Mouse (Mus musculus) embryonic stem cell, embryonic (primary cell): ENCODE results near the gene Dennd4a.

Source experiments
- CTCF ChIA-PET, 4 experiments: fragments of 300-600 bp in 2 of 4; fragments of 350-600 bp in 2 of 4; sonication (Branson Sonifier 250); formaldehyde crosslinking; loops; one replicate each; lab custom pipeline; 2022; ENCODE audit warnings: inconsistent platforms in 2 of 4; lab: Charles Lee
- POLR2A ChIA-PET, 4 experiments: fragments of 300-600 bp in 2 of 4; fragments of 350-600 bp in 2 of 4; sonication (Branson Sonifier 250); formaldehyde crosslinking; loops; one replicate each; lab custom pipeline; 2022; ENCODE audit warnings: antibody characterized with exemption in 4 of 4, inconsistent platforms in 1 of 4; lab: Charles Lee

Gene Dennd4a

DNA sequence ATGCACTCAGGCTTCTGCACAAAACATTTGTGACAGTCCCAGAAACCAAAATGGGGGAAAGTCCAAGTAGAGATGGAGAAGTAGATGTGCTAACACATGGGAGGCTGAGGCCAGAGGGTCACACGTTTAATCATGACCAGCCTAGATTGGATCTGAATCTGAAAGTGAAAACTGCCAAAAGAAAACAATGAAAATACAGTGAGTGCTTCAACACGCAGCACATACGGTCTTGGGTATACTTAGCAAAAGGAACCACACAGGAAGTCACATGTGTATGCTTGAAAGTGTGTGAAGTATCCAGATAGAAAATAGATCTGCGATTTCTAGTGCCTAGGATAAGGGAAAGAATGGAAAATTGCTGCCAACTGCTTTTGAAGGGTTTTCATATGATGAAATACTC lies 103.5 kb downstream of the Dennd4a start:
- CTCF ChIA-PET, result no interaction called here
- POLR2A ChIA-PET, result no interaction called here

GRCm38 (mm10) chr9:64918560-64918959 lies 107.4 kb downstream of the Dennd4a start:
- ChIA-PET CTCF (interaction anchor here in 1 of 4 experiments (1.5 kb wide), 1 partner anchor 15 kb away, joined by 3 read pairs; no protein-coding TSS in a partner anchor), POLR2A (interaction anchor here in 3 of 4 experiments (0.6 to 2.9 kb wide), 18 partner anchors 9 to 637 kb away, joined by 3 to 9 read pairs (median 3); partner anchors contain the start of genes Dennd4a (in 1 of the 3) and Tipin (in 1 of the 3))

- POLR2A ChIA-PET, result interaction anchor here in 1 of 4 experiments (1.1 kb wide), 2 partner anchors 26 to 38 kb away, joined by 3 to 4 read pairs; partner anchors contain the start of gene Slc24a1
- CTCF ChIA-PET, result interaction anchor here in 1 of 4 experiments (1.3 kb wide), 1 partner anchor 22 kb away, joined by 3 read pairs; no protein-coding TSS in a partner anchor
Measured at GRCm38 (mm10) chr9:64925771-64926170, 114.6 kb downstream of the Dennd4a start.

GRCm38 (mm10) chr9:64926201-64926991 lies 115.3 kb downstream of the Dennd4a start:
- POLR2A ChIA-PET, result interaction anchor here in 2 of 4 experiments (0.7 to 1.1 kb wide), 3 partner anchors 22 to 37 kb away, joined by 3 to 4 read pairs (median 3); partner anchors contain the start of gene Slc24a1 (in 1 of the 2)
- CTCF ChIA-PET, result interaction anchor here in 1 of 4 experiments (1.3 kb wide), 1 partner anchor 23 kb away, joined by 3 read pairs; no protein-coding TSS in a partner anchor

GRCm38 (mm10) chr9:64930256-64930655 lies 119.1 kb downstream of the Dennd4a start:
- ChIA-PET CTCF (interaction anchor here in 2 of 4 experiments (0.6 to 1.1 kb wide), 2 partner anchors 22 to 49 kb away, joined by 3 read pairs; no protein-coding TSS in a partner anchor), POLR2A (interaction anchor here in 2 of 4 experiments (1.1 kb wide), 2 partner anchors 36 to 649 kb away, joined by 3 read pairs; partner anchors contain the start of gene Tipin (in 1 of the 2))

GRCm38 (mm10) chr9:64931751-64932610 lies 120.8 kb downstream of the Dennd4a start:
- ChIA-PET CTCF (interaction anchor here in 3 of 4 experiments (0.6 to 1.8 kb wide), 6 partner anchors 11 to 646 kb away, joined by 3 to 10 read pairs (median 4); no protein-coding TSS in a partner anchor), POLR2A (interaction anchor here in 2 of 4 experiments (0.6 to 1.5 kb wide), 6 partner anchors 12 to 651 kb away, joined by 3 to 9 read pairs (median 3); partner anchors contain the start of gene Tipin (in 1 of the 2))

DNA sequence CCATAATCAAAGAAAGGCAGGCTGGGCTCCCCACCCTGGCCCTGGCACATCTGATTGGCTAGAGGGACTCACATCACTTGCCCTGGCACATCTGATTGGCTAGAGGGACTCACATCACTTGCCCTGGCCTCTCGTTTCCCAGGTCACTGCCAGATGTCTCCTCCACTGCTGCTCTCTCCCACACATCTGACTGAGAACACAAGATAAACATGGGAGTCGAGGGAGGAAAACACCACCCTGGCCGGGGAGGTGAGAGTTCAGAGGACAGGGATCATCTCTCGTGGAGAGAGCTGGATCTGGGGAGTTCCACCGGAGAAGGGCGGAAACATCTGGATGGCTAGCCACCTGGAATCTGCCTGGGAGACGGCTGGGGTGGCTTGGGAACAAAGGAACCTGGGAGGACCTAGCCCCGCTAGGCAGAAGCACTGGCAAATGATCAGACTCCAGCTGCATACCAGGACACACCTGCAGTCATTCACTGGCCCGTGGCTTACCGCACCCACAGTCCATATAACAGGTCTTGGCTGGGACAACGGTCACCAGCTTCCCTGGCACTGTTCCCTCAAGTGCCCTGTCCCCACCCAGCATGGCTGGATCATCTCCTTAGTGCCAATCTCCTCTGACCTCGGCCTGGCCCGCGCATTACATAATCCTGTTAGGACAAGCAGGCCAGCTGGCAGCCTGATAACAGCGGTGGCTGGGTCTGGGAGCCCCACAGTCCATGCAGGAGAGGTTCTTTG lies 123.0 kb downstream of the Dennd4a start:
- POLR2A ChIA-PET, result interaction anchor here (0.5 to 1.5 kb wide), 10 partner anchors 10 to 667 kb away, joined by 3 to 4 read pairs (median 3); partner anchors contain the start of gene Hacd3 (in 1 of the 4)
- CTCF ChIA-PET, result interaction anchor here in 3 of 4 experiments (0.5 to 1.4 kb wide), 7 partner anchors 30 to 1055 kb away, joined by 3 to 5 read pairs (median 3); no protein-coding TSS in a partner anchor

GRCm38 (mm10) chr9:64936508-64936907 lies 125.4 kb downstream of the Dennd4a start:
- ChIA-PET CTCF (interaction anchor here in 2 of 4 experiments (1.3 to 1.5 kb wide), 2 partner anchors 96 to 192 kb away, joined by 3 read pairs; no protein-coding TSS in a partner anchor), POLR2A (interaction anchor here in 2 of 4 experiments (0.6 to 1.5 kb wide), 4 partner anchors 11 to 25 kb away, joined by 3 to 5 read pairs (median 4); partner anchors contain the start of gene Slc24a1 (in 1 of the 2))

DNA sequence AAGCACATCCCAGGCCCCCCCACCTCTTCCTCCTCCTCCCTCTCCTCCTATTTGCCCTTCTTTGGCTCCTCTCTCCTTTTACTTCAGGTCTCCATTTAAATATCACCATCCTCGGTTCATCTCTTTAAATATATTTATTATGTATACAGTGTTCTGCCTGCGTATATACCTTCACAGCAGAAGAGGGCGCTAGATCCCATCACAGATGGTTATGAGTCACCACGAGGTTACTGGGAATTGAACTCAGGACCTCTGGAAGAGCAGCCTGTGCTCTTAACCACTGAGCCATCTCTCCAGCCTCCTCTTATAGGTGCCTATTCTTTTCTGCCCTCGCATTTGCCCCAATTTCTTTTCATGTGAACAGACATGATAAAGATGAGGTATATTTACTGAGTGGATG lies 126.4 kb downstream of the Dennd4a start:
- POLR2A ChIA-PET, result no interaction called here
- CTCF ChIA-PET, result interaction anchor here in 2 of 4 experiments (0.6 to 0.9 kb wide), 2 partner anchors 56 to 180 kb away, joined by 3 read pairs; no protein-coding TSS in a partner anchor

DNA sequence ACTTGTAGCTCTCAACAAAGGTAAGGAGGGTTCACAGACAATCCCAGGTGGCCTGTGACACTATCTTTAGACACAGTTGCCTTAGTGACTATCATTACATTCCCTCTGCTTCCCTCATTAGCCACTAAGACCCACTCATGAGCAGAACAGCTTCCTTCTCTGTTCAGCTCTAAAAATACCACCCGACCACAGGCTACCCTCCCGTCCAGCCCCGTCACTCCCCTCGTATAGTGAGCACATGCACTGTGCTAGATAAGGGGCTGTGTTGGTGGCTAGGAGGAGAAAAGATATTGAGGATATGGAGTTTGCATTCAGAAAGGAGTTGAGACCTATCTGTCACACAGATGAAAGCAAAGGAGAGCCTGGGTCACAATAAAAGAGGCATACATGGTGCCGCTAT lies 127.4 kb downstream of the Dennd4a start:
- ChIA-PET POLR2A (interaction anchor here in 2 of 4 experiments (0.7 to 1.0 kb wide), 3 partner anchors 9 to 16 kb away, joined by 3 read pairs; no protein-coding TSS in a partner anchor), CTCF (interaction anchor here in 1 of 4 experiments (0.8 to 1.3 kb wide), 2 partner anchors 21 to 185 kb away, joined by 3 to 4 read pairs; no protein-coding TSS in a partner anchor)

DNA sequence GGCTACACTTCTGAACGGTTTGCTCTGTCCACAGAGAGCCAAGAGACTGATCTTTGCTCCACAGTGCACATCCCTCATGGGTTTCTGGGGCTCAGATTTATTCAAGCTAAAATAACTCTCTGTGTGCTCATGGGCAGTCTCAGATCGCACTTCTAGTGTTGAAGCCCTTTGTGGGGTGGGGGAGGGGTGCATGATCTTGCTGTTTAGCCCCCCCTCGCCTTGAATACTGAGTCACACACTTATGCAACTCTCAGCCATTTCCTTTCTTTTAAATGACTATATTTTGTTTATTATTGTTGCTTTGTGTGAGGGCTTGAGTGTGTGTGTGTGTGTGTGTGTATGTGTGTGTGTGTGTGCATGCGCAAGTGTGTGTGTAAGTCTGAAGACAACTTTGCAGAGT lies 128.1 kb downstream of the Dennd4a start:
- ChIA-PET POLR2A (interaction anchor here in 1 of 4 experiments (0.7 kb wide), 1 partner anchor 15 kb away, joined by 3 read pairs; no protein-coding TSS in a partner anchor), CTCF (interaction anchor here in 1 of 4 experiments (0.6 to 1.3 kb wide), 2 partner anchors 20 to 275 kb away, joined by 4 to 5 read pairs; no protein-coding TSS in a partner anchor)

GRCm38 (mm10) chr9:64939790-64940189 lies 128.7 kb downstream of the Dennd4a start:
- ChIA-PET CTCF (interaction anchor here in 1 of 4 experiments (1.3 kb wide), 1 partner anchor 20 kb away, joined by 4 read pairs; no protein-coding TSS in a partner anchor), POLR2A (no interaction called here)

DNA sequence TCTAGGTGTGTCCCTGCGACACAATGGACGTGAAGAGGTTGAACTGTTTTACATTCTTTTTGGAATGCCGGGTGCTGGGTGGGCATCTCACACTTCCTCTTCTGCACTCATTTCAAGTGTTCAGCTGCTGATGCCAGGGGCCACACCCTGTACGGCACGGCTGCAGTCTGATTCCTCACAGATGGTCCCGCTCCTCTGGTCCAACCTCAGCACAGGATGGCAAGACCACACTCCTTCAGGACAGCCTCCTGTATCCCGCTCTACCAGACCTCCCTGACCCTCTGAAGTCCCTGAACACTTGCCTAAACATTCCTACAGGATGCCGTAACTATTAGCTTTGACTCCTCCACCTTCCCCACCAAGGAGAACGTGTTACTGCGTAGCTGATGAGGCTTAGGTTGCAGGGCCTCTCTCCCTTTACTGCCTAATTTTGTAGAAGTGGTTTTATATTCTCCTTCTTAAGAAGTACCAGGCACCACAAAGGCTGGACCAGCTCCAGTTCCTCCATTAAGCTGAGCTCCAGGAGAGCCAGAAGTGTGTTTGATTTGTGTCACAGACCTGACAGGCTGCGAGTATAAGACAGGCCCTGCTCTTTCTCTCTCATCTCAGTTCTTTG lies 129.7 kb downstream of the Dennd4a start:
- POLR2A ChIA-PET, result interaction anchor here in 3 of 4 experiments (0.7 to 2.2 kb wide), 4 partner anchors 11 to 743 kb away, joined by 3 to 6 read pairs (median 4); partner anchors contain the start of gene Slc24a1 (in 2 of the 3)
- CTCF ChIA-PET, result interaction anchor here in 3 of 4 experiments (0.5 to 1.0 kb wide), 4 partner anchors 15 to 591 kb away, joined by 3 to 7 read pairs (median 4); no protein-coding TSS in a partner anchor

GRCm38 (mm10) chr9:64941650-64942049 lies 130.5 kb downstream of the Dennd4a start:
- ChIA-PET CTCF (no interaction called here), POLR2A (interaction anchor here in 3 of 4 experiments (0.7 to 2.2 kb wide), 4 partner anchors 10 to 38 kb away, joined by 3 to 7 read pairs (median 5); partner anchors contain the start of gene Slc24a1 (in 2 of the 3))

- ChIA-PET CTCF (interaction anchor here in 2 of 4 experiments (0.6 to 1.9 kb wide), 3 partner anchors 8 to 224 kb away, joined by 3 to 5 read pairs (median 3); partner anchors contain the start of gene Slc24a1 (in 1 of the 2)), POLR2A (interaction anchor here in 2 of 4 experiments (0.7 to 1.3 kb wide), 3 partner anchors 10 to 206 kb away, joined by 3 read pairs; partner anchors contain the start of gene Rab11a (in 1 of the 2))
Measured at GRCm38 (mm10) chr9:64943997-64944396, 132.9 kb downstream of the Dennd4a start.
